Mouse (Mus musculus) kidney, postnatal 0 days (tissue): Measurements from ENCODE around the gene Iqcf3. TPM values are rescaled to one million over a fixed set of nuclear protein-coding genes. Genes with fewer than 3 reads are reported as not detected.

ENCODE experiments used
- ATAC-seq: fragments of 200-750 bp; cut with Nextera tagmentation; replicated peaks from 2 replicates; pipeline ENCODE4 v1.8.0; 2017; ENCODE audit warnings: low read depth, moderate number of reproducible peaks, moderate TSS enrichment, moderate library complexity; ENCODE audit not compliant: low FRiP score
- DNase-seq: peaks from one replicate; pipeline ENCODE4 v3.0.0-alpha.2; 2016; ENCODE audit warnings: low spot score
- H3K27ac ChIP-seq: fragments of 300-500 bp; sonication (generic); 2 replicates; pipeline ENCODE4 v1.5.1; 2014; ENCODE audit warnings: mild to moderate bottlenecking
- H3K27me3 ChIP-seq: fragments of 300-500 bp; sonication (generic); 2 replicates; pipeline ENCODE4 v1.6.1; 2014; ENCODE audit warnings: low read length, mixed read lengths; ENCODE audit not compliant: insufficient read depth
- H3K36me3 ChIP-seq: fragments of 300-500 bp; sonication (generic); 2 replicates; pipeline ENCODE4 v1.6.1; 2014; ENCODE audit warnings: low read length, mixed read lengths; ENCODE audit not compliant: insufficient read depth
- H3K4me1 ChIP-seq: fragments of 300-500 bp; sonication (generic); replicated peaks from 2 replicates; pipeline ENCODE4 v1.6.1; 2014; ENCODE audit warnings: antibody characterized with exemption, low read length, mixed read lengths; ENCODE audit not compliant: insufficient read depth
- H3K4me2 ChIP-seq: fragments of 300-500 bp; sonication (generic); 2 replicates; pipeline ENCODE4 v1.6.1; 2014; ENCODE audit warnings: mild to moderate bottlenecking, low read length, moderate library complexity, mixed read lengths
- H3K4me3 ChIP-seq: fragments of 300-500 bp; sonication (generic); replicated peaks from 2 replicates; pipeline ENCODE4 v1.5.1; 2014; ENCODE audit warnings: low read depth, low read length
- H3K9ac ChIP-seq: fragments of 300-500 bp; sonication (generic); 2 replicates; pipeline ENCODE4 v1.6.1; 2014; ENCODE audit warnings: low read depth, low read length
- H3K9me3 ChIP-seq: fragments of 300-500 bp; sonication (generic); replicated peaks from 2 replicates; pipeline ENCODE4 v1.6.1; 2016; ENCODE audit warnings: low read length, inconsistent platforms, mixed read lengths
- CTCF ChIP-seq: IDR thresholded peaks from 2 replicates; pipeline ENCODE4 v1.5.1; 2016; ENCODE audit warnings: antibody characterized with exemption, low read depth, mild to moderate bottlenecking, moderate library complexity
- WGBS: fragments of 180-500 bp; shearing (Covaris S2); extraction: QIAGEN DNeasy Blood & Tissue Kit; methylation state at CpG from one replicate; pipeline ENCODE4 v1.1.7; 2014; 5-methylcytosine and 5-hydroxymethylcytosine counted together
- polyA plus RNA-seq: library from polyadenylated mRNA; unstranded; fragments of >200 nt; fragmentation: Nextera tagmentation; extraction: Ambion mirVana; gene quantifications from 2 replicates; pipeline ENCODE4 v1.2.1, GENCODE M21; 2015

The Iqcf3 gene
- polyA plus RNA-seq, 1 experiment from 2014 or later = not detected

GRCm38 (mm10) chr9:106582552-106582951, 21.1 kb upstream of the Iqcf3 start:
- no peaks in the 10 kb centered on the region for H3K9me3 ChIP-seq
- H3K27ac ChIP-seq = no peak overlapping the region
- DNase-seq (no peak), ATAC-seq (no peak)
- H3K36me3 ChIP-seq = no peaks in the 10 kb centered on the region
- no peak overlapping the region for H3K9ac ChIP-seq
- TF ChIP-seq CTCF = no peak
- WGBS = 67% methylated on average over 1 of the region's 1 CpGs
- no peak overlapping the region for H3K4me2 ChIP-seq
- no peaks in the 10 kb centered on the region for H3K4me1 ChIP-seq
- H3K4me3 ChIP-seq = no peak overlapping the region
- no peaks in the 10 kb centered on the region for H3K27me3 ChIP-seq

GRCm38 (mm10) chr9:106580016-106580415, 18.6 kb upstream of the Iqcf3 start:
- ATAC-seq = no peak
- Histone ChIP-seq H3K4me3 (no peak overlapping the region), H3K9ac (no peak overlapping the region), H3K27ac (no peak overlapping the region), H3K27me3 (no peaks in the 10 kb centered on the region), H3K4me2 (no peak overlapping the region), H3K4me1 (no peaks in the 10 kb centered on the region), H3K9me3 (no peaks in the 10 kb centered on the region), H3K36me3 (no peaks in the 10 kb centered on the region)
- 76% methylated on average over 7 of the region's 7 CpGs for WGBS
- TF ChIP-seq CTCF = no peak
- DNase-seq = no peak

- TF ChIP-seq CTCF = no peak
- no peak overlapping the region for H3K9ac ChIP-seq
- H3K27ac ChIP-seq = no peak overlapping the region
- DNase-seq (no peak), ATAC-seq (no peak)
- no peak overlapping the region for H3K4me2 ChIP-seq
- no peaks in the 10 kb centered on the region for H3K4me1 ChIP-seq
- H3K27me3 ChIP-seq = no peaks in the 10 kb centered on the region
- no peaks in the 10 kb centered on the region for H3K9me3 ChIP-seq
- no peaks in the 10 kb centered on the region for H3K36me3 ChIP-seq
- no peak overlapping the region for H3K4me3 ChIP-seq
- WGBS = 81% methylated on average over 2 of the region's 2 CpGs
Measured at GRCm38 (mm10) chr9:106576112-106576511, 14.7 kb upstream of the Iqcf3 start.

GRCm38 (mm10) chr9:106573366-106573765, 11.9 kb upstream of the Iqcf3 start:
- Histone ChIP-seq H3K4me2 (no peak overlapping the region), H3K4me1 (no peaks in the 10 kb centered on the region), H3K9me3 (no peaks in the 10 kb centered on the region), H3K27ac (no peak overlapping the region), H3K9ac (no peak overlapping the region), H3K4me3 (no peak overlapping the region), H3K27me3 (no peaks in the 10 kb centered on the region), H3K36me3 (no peaks in the 10 kb centered on the region)
- ATAC-seq (no peak), DNase-seq (no peak)
- TF ChIP-seq CTCF = no peak
- 83% methylated on average over 5 of the region's 5 CpGs for WGBS

- H3K4me2 ChIP-seq = no peak overlapping the region
- no peaks in the 10 kb centered on the region for H3K36me3 ChIP-seq
- H3K9ac ChIP-seq = no peak overlapping the region
- no peaks in the 10 kb centered on the region for H3K4me1 ChIP-seq
- DNase-seq (no peak), ATAC-seq (no peak)
- no peak overlapping the region for H3K4me3 ChIP-seq
- no peaks in the 10 kb centered on the region for H3K9me3 ChIP-seq
- no peak for TF ChIP-seq CTCF
- WGBS = 79% methylated on average over 2 of the region's 2 CpGs
- H3K27ac ChIP-seq = no peak overlapping the region
- H3K27me3 ChIP-seq = no peaks in the 10 kb centered on the region
Measured at GRCm38 (mm10) chr9:106572186-106572585, 10.8 kb upstream of the Iqcf3 start.

- Histone ChIP-seq H3K4me3 (no peak within 1 kb of the TSS), H3K4me2 (no peak within 1 kb of the TSS), H3K27me3 (no peaks in the 10 kb centered on the region), H3K36me3 (no peaks in the 10 kb centered on the region), H3K27ac (no peak within 1 kb of the TSS), H3K4me1 (no peaks in the 10 kb centered on the region), H3K9ac (no peak within 1 kb of the TSS), H3K9me3 (no peaks in the 10 kb centered on the region)
- no peak for ATAC-seq
- DNase-seq = no peak
- WGBS = 84% methylated on average over 7 of the region's 7 CpGs
- TF ChIP-seq CTCF = no peak
Measured at GRCm38 (mm10) chr9:106570896-106571295, 9.5 kb upstream of the Iqcf3 start, which contains the start of gene Iqcf4. TSS of gene Iqcf4 (minus strand) at chr9:106570996.

- 50% methylated on average over 11 of the region's 11 CpGs for WGBS
- H3K27me3 ChIP-seq = no peaks in the 10 kb centered on the region
- no peak overlapping the region for H3K27ac ChIP-seq
- no peak for TF ChIP-seq CTCF
- no peak overlapping the region for H3K4me3 ChIP-seq
- peak; percentile 69 for ATAC-seq
- no peak overlapping the region for H3K9ac ChIP-seq
- H3K9me3 ChIP-seq = no peaks in the 10 kb centered on the region
- no peaks in the 10 kb centered on the region for H3K4me1 ChIP-seq
- peak; percentile 35 for DNase-seq
- no peaks in the 10 kb centered on the region for H3K36me3 ChIP-seq
- H3K4me2 ChIP-seq = no peak overlapping the region
Measured at GRCm38 (mm10) chr9:106566437-106566836, 5.0 kb upstream of the Iqcf3 start.
